Mouse (Mus musculus) kidney, adult 2 months (tissue): ENCODE measurements around the gene Smarcb1.

Experiments
- CTCF ChIP-seq: fragments of 200-500 bp; conservative IDR thresholded peaks from 2 replicates; pipeline ENCODE4 v1.5.1; 2011; ENCODE audit warnings: low read depth, mild to moderate bottlenecking, control low read depth, low read length, moderate library complexity, mixed read lengths; ENCODE audit not compliant: insufficient read depth, insufficient read length
- POLR2A ChIP-seq: fragments of 200-500 bp; IDR thresholded peaks from one replicate; pipeline ENCODE4 v1.6.1; 2011; ENCODE audit warnings: low read depth, low read length, control low read depth

DNA sequence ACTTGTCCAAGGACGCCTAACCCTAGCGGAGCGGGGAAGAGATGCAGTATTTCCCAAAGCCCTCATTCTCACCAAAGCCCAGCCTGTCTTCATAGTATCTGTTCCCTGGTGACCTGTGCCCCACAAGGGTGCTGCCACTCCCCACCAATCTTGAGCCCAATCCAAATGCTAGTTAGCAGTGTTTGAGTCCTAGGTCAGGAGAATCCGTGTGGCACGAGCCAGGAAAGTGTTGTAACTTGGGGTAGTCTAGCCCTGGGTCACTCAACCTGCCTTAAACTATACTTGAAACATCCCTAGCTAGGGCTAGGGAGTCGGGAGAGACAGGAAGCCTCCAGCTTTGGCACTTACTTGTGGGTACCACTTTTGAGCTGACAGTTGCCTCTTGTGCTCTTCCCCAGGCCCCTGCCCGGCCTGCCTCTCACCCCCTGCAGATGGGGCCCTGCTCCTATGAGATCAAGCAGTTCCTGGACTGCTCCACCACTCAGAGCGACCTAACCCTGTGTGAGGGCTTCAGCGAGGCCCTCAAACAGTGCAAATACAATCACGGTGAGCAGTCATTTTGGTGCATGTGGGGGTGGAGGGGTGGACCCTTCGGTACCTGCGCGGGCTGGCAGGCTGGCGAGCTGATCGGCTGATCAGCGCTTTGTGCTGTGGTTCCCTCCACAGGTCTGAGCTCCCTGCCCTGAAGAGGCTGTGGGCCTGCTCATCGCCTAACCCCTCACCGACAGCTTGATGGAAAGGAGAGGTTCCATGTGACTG, 15.7 kb upstream of the Smarcb1 start:
- TF ChIP-seq POLR2A, result no peak
- TF ChIP-seq CTCF, result no peak
